Mouse (Mus musculus): ENCODE measurements around the gene Rbbp8nl. TPM values are rescaled to one million over a fixed set of nuclear protein-coding genes. Genes with fewer than 3 reads are reported as not detected.
"Not testable (repeated sequence)": the region's sequence is repeated elsewhere in the genome, so short reads cannot be mapped to it uniquely, and the experiment has no call there.

Gene Rbbp8nl
- polyA plus RNA-seq, 1 experiment from 2014 or later = not detected

DNA sequence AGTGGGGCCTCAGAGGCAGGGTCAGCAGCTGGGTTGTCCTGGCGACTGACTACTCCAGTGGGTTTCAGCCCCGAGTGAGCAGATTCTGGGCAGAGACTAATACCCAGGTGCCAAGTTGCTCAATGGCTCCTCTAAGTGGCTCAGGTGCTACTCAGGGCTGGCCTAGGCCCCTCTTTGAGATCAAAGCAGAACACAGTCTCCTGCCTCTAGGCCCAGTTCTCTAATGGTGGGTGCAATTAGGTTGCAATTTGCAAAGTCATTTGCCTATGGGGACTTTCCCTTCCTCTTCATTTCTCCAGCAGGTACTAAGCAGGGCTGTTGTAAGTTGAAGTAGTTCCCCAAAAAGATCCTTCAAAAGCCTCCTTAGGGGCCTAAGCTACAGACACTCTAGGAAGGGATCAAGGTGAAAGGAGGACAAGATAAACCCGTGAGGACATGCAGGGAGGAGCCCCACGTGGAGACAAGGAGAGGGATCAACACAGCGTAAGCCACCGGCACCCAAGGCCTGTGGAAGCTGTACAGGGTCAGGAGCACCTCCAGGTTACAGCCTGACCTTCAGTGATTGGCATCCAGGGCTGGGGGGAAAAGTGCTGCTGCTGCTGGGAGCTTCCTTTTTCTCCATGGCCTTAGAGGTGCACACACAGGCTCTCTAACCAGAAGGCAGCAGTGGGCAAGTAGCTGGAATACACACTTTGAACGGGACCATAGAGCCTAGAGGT is 19.0 kb downstream of the Rbbp8nl start:
- H3K27ac ChIP-seq (ENCODE audit: poor library complexity, severe bottlenecking) = no peak overlapping the region
- 69% methylated on average over 7 of the region's 7 CpGs for WGBS
- H3K4me3 ChIP-seq = no peak overlapping the region
- ATAC-seq (ENCODE audit: insufficient number of reproducible peaks, low FRiP score) = no peak
- H3K4me1 ChIP-seq (replicated peaks) = peaks cover 34% of the 10 kb centered on the region
- H3K4me2 ChIP-seq = no peak overlapping the region
- H3K9me3 ChIP-seq (replicated peaks) = no peaks in the 10 kb centered on the region
- no peaks in the 10 kb centered on the region for H3K27me3 ChIP-seq (replicated peaks)
- peaks cover 34% of the 10 kb centered on the region for H3K36me3 ChIP-seq
- 0 out of 2 replicates have a peak overlapping the region, but pooled peaks have one; percentile 16 for H3K9ac ChIP-seq

DNA sequence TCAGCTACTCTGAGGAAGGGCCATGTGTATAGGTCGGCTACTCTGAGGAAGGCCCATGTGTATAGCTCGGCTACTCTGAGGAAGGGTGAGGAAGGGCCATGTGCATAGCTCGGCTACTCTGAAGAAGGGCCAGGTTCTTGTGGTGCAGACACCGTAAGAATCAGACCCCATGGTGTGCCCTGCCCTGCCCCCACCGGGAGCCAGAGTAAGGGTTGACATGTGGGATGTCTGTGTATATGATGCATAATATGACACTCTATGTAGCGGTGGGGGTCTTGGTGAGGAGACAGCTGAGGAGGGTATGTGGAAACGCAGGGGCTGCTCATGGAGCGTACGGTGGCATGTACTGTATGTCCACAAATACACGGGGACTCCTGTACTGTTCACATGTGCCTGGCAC is 20.4 kb downstream of the Rbbp8nl start:
- no peak overlapping the region for H3K27ac ChIP-seq (ENCODE audit: poor library complexity, severe bottlenecking)
- H3K27me3 ChIP-seq (replicated peaks) = no peaks in the 10 kb centered on the region
- no peak overlapping the region for H3K9ac ChIP-seq
- ATAC-seq (ENCODE audit: insufficient number of reproducible peaks, low FRiP score) = no peak
- no peak overlapping the region for H3K4me2 ChIP-seq
- H3K36me3 ChIP-seq = peaks cover 37% of the 10 kb centered on the region
- no peak overlapping the region for H3K4me3 ChIP-seq
- H3K9me3 ChIP-seq (replicated peaks) = no peaks in the 10 kb centered on the region
- H3K4me1 ChIP-seq (replicated peaks) = peaks cover 29% of the 10 kb centered on the region
- 89% methylated on average over 10 of the region's 10 CpGs for WGBS

DNA sequence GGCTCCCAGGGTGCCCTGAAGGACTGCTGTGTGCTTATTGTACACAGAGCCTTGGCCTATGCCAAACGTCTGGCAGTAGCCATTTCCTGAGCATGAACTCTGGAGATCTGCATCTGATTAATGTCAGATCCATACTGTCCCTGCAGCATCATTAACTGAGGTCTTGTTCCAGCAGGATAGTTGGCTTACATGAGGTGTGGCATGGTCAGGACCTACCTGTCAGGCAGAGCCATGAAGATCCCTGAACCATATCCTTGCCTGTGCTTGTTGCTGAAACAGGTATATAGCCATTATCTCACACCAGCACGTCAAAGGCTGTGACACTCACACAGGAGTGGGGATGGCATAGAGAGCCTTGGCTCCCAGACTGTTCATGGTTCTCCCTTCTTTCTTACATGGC is 21.7 kb downstream of the Rbbp8nl start:
- Histone ChIP-seq H3K4me3 (no peak overlapping the region), H3K9me3 (replicated peaks) (no peaks in the 10 kb centered on the region), H3K27me3 (replicated peaks) (no peaks in the 10 kb centered on the region), H3K36me3 (peaks cover 50% of the 10 kb centered on the region), H3K27ac (ENCODE audit: poor library complexity, severe bottlenecking) (no peak overlapping the region), H3K9ac (no peak overlapping the region), H3K4me1 (replicated peaks) (peaks cover 25% of the 10 kb centered on the region), H3K4me2 (no peak overlapping the region)
- 64% methylated on average over 2 of the region's 2 CpGs for WGBS
- ATAC-seq (ENCODE audit: insufficient number of reproducible peaks, low FRiP score) = no peak

DNA sequence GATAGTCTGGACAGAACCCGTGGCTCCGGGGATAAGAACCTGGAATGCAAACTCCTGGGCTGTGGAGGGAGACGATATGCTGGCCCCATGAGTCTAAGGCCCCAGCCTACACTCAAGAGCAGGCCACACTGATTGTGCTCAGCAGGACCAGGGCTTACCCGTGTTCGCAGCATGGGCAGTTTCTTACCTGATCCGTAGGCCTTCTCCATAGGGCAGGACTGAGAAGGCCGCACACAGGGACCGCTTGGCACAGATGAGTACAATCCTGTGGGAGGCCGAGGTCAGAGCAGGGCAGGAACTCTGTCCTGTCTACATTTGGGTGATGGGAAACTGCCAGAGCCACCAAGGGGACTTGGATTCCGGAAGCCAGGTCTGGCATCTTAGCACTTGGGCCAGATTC is 26.8 kb downstream of the Rbbp8nl start:
- H3K4me2 ChIP-seq = no peak overlapping the region
- H3K27ac ChIP-seq (ENCODE audit: poor library complexity, severe bottlenecking) = no peak overlapping the region
- H3K4me1 ChIP-seq (replicated peaks) = peaks cover 26% of the 10 kb centered on the region
- H3K9me3 ChIP-seq (replicated peaks) = no peaks in the 10 kb centered on the region
- peak overlapping the region; percentile 38; the same call in 1 of the 2 replicates for H3K9ac ChIP-seq
- no peaks in the 10 kb centered on the region for H3K27me3 ChIP-seq (replicated peaks)
- WGBS = 75% methylated on average over 10 of the region's 10 CpGs
- no peak overlapping the region for H3K4me3 ChIP-seq
- H3K36me3 ChIP-seq = peaks cover 80% of the 10 kb centered on the region
- no peak for ATAC-seq (ENCODE audit: insufficient number of reproducible peaks, low FRiP score)

DNA sequence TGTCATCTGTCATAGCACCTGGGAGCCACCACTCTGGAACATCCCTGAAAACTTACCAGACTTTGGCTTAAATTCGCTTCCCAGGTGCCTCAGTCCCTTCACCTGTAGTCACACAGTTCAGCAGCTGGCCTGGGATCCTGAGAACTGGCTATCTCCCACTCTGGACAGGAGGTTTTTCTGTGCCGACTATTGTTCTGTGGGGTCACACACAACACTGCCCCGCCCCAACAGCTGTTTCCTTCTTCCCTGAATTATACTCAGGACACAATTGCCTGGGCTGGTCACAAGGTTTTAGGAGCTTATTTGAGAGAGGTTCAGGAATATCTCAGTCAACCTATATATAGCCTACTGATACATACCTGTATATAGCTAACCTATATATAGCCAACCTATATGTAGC is 27.2 kb downstream of the Rbbp8nl start:
- no peak overlapping the region for H3K27ac ChIP-seq (ENCODE audit: poor library complexity, severe bottlenecking)
- H3K9me3 ChIP-seq (replicated peaks) = no peaks in the 10 kb centered on the region
- H3K4me1 ChIP-seq (replicated peaks) = peaks cover 27% of the 10 kb centered on the region
- H3K4me3 ChIP-seq = no peak overlapping the region
- H3K36me3 ChIP-seq = peaks cover 77% of the 10 kb centered on the region
- ATAC-seq (ENCODE audit: insufficient number of reproducible peaks, low FRiP score) = no peak
- no peak overlapping the region for H3K9ac ChIP-seq
- H3K4me2 ChIP-seq = no peak overlapping the region
- no peaks in the 10 kb centered on the region for H3K27me3 ChIP-seq (replicated peaks)
- whole genome bisulfite sequencing = 68% methylated on average over 3 of the region's 3 CpGs

DNA sequence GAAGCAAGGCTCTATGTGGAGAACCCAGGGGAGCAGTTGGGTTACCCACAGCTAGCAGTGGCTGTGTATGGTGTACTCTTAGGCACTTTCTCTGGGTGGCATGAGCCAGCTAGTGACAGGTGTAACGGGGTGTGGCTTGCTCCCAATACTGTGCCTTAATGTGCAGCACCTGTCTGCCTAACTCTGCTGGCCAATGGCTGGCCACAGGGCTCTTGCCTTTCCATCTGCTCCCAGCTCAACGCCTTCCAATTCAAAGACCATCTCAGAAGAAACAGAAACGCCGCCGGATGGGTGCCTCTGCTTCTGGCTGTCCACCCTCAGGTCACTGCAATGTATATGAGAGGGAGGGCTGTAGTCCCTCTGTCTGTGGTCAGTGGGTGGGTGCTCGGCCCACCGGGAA is 27.8 kb downstream of the Rbbp8nl start:
- peaks cover 27% of the 10 kb centered on the region for H3K4me1 ChIP-seq (replicated peaks)
- no peak overlapping the region for H3K27ac ChIP-seq (ENCODE audit: poor library complexity, severe bottlenecking)
- H3K9me3 ChIP-seq (replicated peaks) = no peaks in the 10 kb centered on the region
- H3K4me3 ChIP-seq = no peak overlapping the region
- no peak overlapping the region for H3K4me2 ChIP-seq
- H3K27me3 ChIP-seq (replicated peaks) = no peaks in the 10 kb centered on the region
- 87% methylated on average over 7 of the region's 7 CpGs for WGBS
- no peak overlapping the region for H3K9ac ChIP-seq
- ATAC-seq (ENCODE audit: insufficient number of reproducible peaks, low FRiP score) = no peak
- peaks cover 72% of the 10 kb centered on the region for H3K36me3 ChIP-seq

DNA sequence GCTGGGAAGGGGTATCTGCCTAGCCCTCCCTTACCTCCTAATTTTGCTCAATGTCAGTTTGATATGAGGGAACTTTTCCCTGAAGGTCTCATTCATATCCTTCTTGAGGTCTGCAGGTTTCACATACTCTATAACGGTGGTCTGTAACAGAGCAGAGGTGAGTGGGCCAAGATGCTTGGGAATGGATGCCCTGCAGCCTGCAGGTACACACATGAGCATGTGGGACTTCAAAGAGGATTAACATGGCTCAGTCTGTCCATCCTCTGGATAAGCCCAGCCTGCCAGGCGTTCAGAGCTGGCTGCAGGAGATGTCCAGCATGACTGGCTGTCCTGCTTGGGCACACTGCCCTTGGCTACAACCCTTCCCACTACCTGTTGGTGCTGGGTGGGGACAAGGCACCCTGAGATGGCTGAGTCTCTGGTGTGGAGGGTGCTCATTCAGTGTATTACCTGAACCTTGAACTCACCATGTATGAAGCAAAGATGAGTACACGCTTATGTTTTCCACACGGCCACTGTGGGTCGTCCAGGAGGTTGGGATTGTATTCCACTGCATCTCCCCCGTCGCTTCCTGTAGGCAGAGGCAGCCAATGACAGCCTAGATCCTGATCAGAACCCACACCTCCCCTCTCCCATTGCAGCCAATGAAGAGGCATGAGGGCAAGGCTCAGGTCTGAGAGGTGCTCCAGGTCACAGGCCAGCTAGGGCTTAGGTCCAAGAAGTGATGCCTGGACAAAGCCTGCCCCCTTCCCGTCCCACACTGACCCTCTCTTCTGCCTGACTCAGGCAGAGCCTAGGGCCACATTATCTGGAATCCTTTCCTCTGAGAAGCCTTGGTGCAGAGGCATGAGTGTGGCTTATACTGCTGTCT is 28.8 kb downstream of the Rbbp8nl start:
- Histone ChIP-seq H3K9me3 (replicated peaks) (no peaks in the 10 kb centered on the region), H3K27ac (ENCODE audit: poor library complexity, severe bottlenecking) (no peak overlapping the region), H3K27me3 (replicated peaks) (no peaks in the 10 kb centered on the region), H3K36me3 (peaks cover 63% of the 10 kb centered on the region), H3K9ac (no peak overlapping the region), H3K4me3 (no peak overlapping the region), H3K4me1 (replicated peaks) (peaks cover 33% of the 10 kb centered on the region), H3K4me2 (no peak overlapping the region)
- no peak for ATAC-seq (ENCODE audit: insufficient number of reproducible peaks, low FRiP score)
- WGBS = 58% methylated on average over 8 of the region's 8 CpGs

DNA sequence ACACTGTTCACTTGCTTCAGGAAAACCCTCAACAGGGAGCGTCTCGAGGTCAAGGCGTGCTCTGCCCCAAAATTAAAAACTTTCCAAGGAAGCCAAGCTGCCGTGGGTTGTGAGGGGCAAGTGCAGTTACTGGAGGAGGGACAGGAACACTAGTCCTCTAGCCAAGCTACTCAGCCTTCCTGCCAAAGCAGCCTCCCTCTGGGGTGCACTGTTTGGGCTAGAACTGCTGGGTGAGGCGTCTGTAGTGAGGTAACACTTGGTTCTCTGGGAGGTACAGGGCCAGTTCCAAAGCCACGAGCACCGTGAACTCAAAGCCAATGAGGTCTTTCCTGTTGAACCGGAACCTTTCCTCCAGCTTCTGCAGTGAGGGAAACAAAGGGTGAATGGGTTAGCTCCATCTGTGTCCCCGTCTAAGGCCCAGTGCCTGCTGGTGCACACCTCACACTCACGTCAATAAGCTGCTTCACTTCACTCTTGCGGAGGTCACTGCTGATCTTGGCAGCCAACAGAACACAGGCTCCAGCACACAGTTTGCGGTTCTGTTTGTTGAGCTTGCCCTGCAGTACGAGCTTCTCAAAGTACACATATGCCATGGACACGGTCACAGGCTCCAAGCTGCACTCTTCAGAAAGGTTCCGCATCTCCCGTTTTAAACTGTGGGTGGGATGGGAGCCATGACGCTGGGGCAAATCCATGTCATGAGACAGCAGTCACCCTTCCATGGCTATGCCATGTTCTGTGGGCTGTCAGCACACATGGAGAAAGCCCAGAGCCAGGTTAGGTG is 29.7 kb downstream of the Rbbp8nl start:
- H3K9ac ChIP-seq; H3K4me2 ChIP-seq; H3K27me3 ChIP-seq (replicated peaks); H3K4me3 ChIP-seq; H3K9me3 ChIP-seq (replicated peaks); H3K27ac ChIP-seq (ENCODE audit: poor library complexity, severe bottlenecking); ATAC-seq (ENCODE audit: insufficient number of reproducible peaks, low FRiP score): not testable (repeated sequence)
- H3K4me1 ChIP-seq (replicated peaks) = peaks cover 34% of the 10 kb centered on the region
- 75% methylated on average over 17 of the region's 17 CpGs for WGBS
- peaks cover 63% of the 10 kb centered on the region for H3K36me3 ChIP-seq

DNA sequence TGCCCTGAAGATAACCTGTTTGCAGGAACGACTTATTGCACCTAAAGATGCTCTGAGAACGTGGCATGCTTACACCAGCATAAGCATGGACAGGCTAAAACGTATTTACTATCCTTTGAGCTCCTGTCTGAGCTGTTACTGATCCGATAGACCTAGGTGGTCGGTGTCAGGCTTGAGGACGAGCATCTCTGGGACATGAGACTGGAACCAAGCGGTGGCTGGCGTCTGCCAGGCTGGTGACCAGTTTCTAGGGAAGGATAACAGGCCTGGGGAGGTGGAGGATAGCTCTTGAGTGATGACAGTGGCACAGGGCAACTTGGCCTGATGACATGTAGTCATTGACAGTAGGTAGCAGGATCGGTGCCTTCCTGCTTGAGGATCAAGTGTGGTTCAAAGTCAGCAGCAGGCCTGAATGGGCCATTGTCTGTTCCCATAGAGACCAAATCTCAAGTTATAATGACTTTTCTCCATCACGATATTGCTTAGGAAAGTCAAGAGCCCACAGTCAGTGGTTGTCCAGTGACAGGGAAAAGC is 30.7 kb downstream of the Rbbp8nl start:
- ATAC-seq (ENCODE audit: insufficient number of reproducible peaks, low FRiP score); H3K27ac ChIP-seq (ENCODE audit: poor library complexity, severe bottlenecking); H3K9ac ChIP-seq; H3K9me3 ChIP-seq (replicated peaks); H3K27me3 ChIP-seq (replicated peaks); H3K4me2 ChIP-seq; H3K4me3 ChIP-seq: not testable (repeated sequence)
- H3K4me1 ChIP-seq (replicated peaks) = peaks cover 34% of the 10 kb centered on the region
- peaks cover 58% of the 10 kb centered on the region for H3K36me3 ChIP-seq
- WGBS = 72% methylated on average over 10 of the region's 10 CpGs

DNA sequence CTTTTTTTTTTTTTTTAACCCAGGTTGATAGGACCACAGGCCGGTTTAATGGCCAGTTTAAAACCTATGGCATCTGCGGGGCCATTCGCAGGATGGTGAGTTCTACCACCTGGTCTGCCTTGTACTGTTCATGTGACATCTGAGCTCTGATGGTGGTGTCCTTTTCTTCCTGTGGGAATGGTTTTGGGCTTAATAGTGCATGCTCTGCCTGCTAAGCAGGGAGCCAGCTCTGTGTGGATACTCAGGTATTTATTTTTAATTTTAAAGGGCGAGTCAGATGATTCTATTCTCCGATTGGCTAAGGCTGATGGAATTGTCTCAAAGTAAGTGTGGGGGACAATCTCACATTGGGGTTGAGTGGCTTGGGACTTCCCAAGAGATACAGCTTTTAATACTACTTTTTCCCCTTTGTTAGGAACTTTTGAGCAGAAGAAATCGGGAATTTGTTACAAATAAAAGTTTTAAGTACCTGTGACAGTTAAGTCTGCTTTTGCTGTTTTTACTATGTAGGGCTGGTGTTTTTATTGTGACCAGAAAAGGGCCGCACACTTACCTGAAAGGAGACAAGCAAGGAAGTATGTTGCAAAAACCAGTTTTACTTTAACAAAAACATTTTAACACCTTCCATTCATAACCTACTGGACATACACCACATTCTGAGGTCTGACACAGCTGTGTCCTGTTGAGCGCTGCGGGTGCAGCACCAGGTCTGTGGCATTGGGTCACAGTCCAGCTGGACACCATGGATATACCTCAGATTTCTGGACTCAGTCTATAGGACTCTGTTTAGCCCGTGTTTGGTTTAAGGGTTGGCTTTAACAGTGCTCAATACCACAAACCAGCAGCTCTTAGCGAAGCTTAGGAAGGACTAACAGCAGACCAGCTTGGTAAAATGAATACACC is 31.5 kb downstream of the Rbbp8nl start:
- Histone ChIP-seq H3K36me3 (peaks cover 50% of the 10 kb centered on the region), H3K9ac (peak overlapping the region; percentile 94), H3K9me3 (replicated peaks) (no peaks in the 10 kb centered on the region), H3K4me2 (peak overlapping the region; percentile 77), H3K27ac (ENCODE audit: poor library complexity, severe bottlenecking) (peak overlapping the region; percentile 80), H3K27me3 (replicated peaks) (no peaks in the 10 kb centered on the region), H3K4me1 (replicated peaks) (peaks cover 34% of the 10 kb centered on the region), H3K4me3 (peak overlapping the region; percentile 88)
- no peak for ATAC-seq (ENCODE audit: insufficient number of reproducible peaks, low FRiP score)
- 53% methylated on average over 11 of the region's 11 CpGs for WGBS
